Mouse (Mus musculus) liver, postnatal 0 days (tissue): ENCODE data around the gene Ndufb3.

Source experiments
- CTCF ChIP-seq: sonication (generic); IDR thresholded peaks from 2 replicates; pipeline ENCODE4 v1.5.1; 2016; ENCODE audit warnings: antibody characterized with exemption, low read depth
- EP300 ChIP-seq: IDR thresholded peaks from 2 replicates; pipeline ENCODE4 v1.6.1; 2016; ENCODE audit warnings: antibody characterized with exemption, low read depth, mild to moderate bottlenecking

DNA sequence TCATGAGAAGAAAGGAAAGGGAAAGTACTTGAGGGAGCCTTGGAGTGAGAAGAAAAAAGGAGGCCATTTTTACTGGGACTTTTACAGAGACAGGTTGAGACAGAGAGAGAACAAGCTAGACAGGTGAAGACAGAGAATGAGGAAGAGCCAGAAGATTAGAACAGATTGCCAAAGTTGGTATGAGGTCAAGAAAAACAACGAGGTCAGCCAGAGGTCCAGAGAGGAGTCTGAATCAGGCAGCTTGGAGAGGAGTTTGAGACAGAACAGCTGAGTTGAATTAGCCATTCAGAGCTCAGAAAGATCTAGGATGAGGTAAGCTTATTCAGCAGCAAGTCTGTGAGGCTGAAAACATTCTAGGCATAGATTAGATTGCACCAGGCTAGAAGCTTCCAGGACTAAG is 44.8 kb upstream of the Ndufb3 start:
- TF ChIP-seq CTCF (no peak), EP300 (no peak)
